Mouse (Mus musculus) neural tube, embryonic 10.5 days (tissue): ENCODE data around the gene Panx2.

Source experiments
- DNase-seq: peaks from one replicate; pipeline ENCODE4 v3.0.0-alpha.2; 2017; ENCODE audit warnings: low spot score; ENCODE audit errors: extremely low spot score

The Panx2 gene

DNA sequence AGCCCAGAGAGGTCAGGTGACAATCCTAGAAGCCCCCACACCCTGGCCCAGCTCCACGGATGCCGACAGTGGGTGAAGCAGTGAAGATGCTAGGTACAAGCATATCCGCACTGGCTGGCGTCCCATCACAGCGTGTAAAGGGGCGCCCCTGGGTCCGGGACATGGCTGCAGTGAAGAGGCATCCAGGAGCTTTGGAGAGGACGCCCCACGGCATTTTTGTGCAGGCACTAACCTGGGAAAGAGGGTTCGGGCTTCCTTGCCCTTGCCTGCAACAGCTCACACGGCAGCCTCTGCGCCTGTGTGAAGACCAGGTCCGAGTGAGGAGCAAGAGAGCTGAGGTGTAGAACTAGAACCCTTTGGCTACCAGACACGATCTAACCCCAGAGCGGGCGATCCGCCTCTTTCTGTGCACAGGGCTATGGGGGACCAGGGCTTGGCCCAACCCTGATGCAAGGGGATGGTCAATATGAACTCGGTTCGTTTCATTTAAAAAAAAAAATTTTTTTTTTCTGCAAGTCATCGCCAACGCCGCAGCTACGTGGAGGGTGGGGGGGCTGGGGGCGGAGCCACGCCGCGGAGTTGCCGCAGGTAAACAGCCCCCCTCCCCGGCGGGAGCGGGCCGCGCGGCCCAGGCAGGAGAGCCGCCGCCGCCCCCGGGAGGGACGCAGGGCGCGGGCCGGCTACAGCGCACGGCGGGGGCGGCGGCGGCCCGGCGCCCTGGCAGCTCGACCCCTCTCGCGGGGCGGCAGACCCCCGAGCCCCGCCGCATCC is at the start of gene Panx2:
TSS of gene Panx2 (plus strand) at position 574 of the 771 bp plus-strand sequence.
- DNase-seq = peak; percentile 50

DNA sequence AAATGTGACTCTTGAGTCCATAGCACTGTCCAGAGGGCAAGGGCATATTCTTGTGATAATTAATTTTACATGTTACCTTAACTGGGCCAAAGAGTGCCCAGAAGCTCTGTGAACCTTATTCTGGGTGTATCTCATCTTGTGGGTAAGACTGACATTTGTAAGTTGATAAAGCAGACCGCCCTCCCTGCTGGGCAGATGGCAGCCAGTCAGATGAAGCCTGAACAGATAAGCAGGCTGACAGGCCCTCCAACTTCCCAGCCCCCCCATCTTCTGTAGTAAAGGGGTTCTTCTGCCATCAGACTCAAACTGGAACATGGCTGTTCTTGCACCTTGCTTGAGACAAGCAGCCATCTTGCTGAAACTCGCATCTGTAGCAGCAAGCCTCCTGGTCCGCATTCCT is 42.8 kb upstream of the Panx2 start:
- DNase-seq = no peak

DNA sequence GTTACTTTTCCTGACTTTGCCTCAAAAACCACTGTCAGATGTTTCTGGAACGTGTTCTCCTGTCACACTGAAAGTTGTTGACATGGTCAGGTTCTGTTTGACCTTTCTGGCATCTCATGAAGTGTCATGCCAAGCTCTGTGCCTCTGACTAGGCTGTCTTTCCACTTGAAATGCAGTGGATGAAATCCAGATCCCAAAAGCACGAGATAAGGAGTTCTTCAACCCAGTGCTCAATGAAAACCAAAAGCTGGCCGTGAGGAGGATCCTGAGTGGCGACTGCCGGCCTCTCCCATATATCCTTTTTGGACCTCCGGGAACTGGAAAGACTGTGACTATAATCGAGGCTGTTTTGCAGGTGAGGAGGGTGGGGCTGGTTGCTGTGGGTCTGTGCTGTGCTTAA is 39.4 kb upstream of the Panx2 start:
- no peak for DNase-seq

DNA sequence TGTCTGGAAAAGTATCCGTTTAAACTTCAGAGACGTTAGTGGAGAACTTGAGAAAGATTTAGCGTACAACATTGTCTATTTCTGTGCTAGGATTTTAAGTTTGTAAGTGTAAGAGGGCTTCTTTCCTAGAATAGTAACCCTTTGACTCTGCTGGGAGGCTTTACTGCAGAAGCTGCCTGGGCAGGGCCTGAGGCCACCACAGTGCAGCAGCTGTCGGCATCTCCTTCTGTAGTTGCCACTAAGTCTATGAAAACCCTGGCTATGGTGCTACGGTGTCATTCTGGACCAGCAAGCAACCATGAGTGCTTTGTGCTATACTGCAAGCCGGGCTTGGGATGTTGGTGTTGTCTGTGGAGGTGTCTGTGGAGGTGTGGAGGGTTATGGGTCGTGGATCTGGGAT is 39.0 kb upstream of the Panx2 start:
- DNase-seq = no peak

- no peak for DNase-seq
Measured at GRCm38 (mm10) chr15:89044381-89044780, 15.2 kb upstream of the Panx2 start.

GRCm38 (mm10) chr15:89046356-89046755 is 13.2 kb upstream of the Panx2 start:
- DNase-seq = no peak

- DNase-seq = no peak
Measured at GRCm38 (mm10) chr15:89054666-89055065, 4.9 kb upstream of the Panx2 start.

- no peak for DNase-seq
Measured at GRCm38 (mm10) chr15:89058736-89059135, 798 bp upstream of the Panx2 start.

GRCm38 (mm10) chr15:89060032-89060681 is 623 bp downstream of the Panx2 start:
- peak; percentile 66 for DNase-seq

DNA sequence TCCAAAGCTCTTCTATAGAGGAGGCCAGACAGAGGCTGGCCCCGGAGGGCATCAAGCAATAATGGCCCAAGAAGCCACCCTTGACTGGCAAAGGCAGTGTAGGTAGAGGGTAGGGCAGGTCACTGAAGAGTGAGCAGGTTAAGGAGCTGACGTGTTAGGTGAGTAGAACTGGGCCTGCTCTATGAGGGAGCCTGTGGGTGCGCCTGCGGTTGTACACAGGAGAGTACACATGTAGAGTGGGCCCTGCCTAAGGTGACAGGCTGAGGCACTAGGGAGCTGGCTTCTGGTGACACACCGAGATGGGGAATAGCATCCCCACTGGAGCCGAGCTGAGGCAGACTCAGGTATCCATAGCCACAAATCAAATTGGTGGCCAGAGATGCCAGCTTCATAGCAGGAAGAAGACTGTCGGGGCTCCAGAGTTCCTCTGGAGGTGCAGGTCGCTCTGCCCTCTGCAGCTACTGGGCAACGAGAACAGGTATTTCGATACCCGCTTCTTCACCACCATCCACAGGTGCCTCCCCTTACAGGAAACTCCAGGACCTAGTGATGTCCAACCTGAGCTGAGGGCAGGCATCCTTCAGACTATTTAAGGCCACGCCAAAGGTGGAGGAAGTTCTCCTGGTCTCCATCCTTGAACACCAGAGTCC is 1.4 kb downstream of the Panx2 start:
- no peak for DNase-seq

DNA sequence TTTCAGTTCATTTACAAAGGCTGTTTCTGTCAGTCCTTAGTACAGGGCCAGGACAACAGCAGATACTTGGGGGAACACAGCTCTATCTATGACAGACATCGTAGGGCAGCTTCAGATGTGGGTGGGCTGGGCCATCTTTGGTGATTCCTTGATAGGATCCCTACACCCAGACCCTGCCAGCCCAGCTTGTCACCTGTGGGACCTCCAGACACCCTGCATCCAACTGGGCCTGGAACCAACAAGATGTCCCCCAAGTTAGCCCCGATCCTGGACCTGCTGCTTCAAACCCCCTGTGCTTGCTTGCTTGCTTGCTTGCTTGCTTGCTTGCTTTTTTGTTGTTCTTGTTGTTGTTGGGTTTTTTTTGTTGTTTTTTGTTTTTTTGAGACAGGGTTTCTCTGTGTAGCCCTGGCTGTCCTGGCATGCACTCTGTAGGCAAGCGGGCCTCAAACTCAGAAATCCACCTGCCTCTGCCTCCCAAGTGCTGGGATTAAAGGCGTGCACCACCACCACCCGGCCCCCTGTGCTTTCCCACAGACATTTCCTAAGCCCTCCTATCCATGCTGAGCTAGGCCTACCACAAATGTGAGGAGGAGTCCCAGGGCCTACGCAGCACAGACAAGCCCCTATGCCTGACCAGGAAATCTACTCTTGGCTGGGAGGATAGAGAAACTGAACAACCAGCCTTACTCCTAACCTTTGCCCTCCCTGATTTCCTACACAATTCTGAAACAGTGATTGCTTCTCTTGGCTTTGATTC is 2.4 kb downstream of the Panx2 start:
- DNase-seq = no peak

- DNase-seq = no peak
Measured at GRCm38 (mm10) chr15:89062518-89062910, 3.0 kb downstream of the Panx2 start.

DNA sequence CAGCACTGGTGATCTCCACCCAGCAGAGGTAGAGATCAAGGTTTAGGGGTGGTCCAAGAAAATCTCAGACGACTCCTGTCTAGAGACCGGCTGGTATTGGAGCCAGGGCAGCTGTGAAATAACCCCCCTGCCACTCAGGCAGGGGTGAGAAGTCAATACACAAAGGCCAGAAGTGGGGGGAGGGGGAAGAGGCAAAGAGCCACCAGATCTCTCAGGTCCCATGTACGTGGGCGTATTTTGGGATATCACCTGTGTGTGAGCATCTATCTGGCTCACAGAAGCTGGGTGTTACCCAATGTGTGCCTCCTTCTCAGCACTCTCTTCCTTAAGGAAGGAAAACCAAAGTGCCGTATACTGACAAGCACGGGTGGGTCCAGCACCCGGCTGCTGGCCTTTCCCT is 3.5 kb downstream of the Panx2 start:
- DNase-seq = no peak

- no peak for DNase-seq
Measured at GRCm38 (mm10) chr15:89063536-89063935, 4.0 kb downstream of the Panx2 start.

DNA sequence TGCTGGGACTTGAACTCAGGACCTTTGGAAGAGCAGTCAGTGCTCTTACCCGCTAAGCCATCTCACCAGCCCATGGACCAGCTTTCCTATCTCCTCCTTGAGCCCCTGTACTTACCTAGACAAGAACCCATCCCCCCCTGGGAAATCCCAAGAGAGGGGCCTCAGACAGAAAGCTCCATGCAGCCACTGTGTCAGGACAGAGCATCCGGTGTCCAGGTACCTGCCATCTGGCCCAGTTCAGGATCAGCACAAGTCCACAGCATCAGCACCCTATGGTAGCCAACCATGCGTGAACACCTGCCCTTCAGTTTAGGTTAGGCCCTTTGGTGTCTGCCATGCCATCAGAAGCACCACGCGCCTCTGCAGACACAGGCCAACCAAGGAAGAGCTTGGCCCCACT is 5.4 kb downstream of the Panx2 start:
- DNase-seq = no peak

GRCm38 (mm10) chr15:89067609-89068008 is 8.1 kb downstream of the Panx2 start:
- no peak for DNase-seq

- no peak for DNase-seq
Measured at GRCm38 (mm10) chr15:89068226-89068625, 8.7 kb downstream of the Panx2 start.

DNA sequence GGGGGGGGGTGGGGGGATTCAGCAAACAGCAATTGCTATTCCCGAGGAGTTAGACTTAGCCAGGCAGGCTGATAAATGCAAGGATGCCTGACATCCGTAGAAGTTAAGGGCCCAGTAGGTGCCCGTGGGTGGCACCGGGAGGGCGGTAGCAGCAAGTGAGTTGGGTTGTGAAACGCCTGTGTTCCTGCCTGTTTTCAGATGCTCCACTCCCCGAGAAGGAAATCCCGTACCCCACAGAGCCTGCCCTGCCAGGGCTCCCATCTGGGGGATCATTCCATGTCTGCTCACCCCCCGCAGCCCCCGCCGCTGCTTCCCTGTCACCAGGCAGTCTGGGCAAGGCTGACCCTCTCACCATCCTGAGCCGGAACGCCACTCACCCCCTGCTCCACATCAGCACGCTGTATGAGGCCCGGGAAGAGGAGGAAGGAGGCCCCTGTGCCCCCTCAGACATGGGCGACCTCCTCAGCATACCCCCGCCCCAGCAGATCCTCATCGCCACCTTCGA is 9.9 kb downstream of the Panx2 start:
- DNase-seq = no peak

DNA sequence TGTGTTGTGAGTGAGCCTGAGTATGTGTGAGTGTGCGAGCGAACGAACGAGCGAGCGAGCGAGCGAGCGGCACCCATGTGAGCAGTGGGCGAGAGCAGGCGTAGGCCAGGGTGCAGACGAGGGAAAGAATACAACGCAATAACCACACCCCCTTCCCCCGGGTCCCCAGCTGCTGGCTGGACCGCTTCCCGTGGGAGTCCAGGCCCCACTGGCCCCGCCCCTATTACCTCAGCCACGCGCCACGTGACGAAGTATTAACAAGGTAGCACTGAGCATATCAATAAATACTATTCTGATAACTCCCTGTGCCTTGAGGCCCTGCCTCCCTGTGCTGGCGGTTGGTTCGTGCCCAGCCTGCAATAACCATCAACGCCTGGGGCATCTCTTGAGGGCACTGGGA is 11.1 kb downstream of the Panx2 start:
- no peak for DNase-seq

GRCm38 (mm10) chr15:89073993-89074603 is 14.6 kb downstream of the Panx2 start:
- no peak for DNase-seq
